Mouse (Mus musculus) MEL (cell line): ENCODE results near the gene En2. TPM values are rescaled to one million over a fixed set of nuclear protein-coding genes. Genes with fewer than 3 reads are reported as not detected.

ENCODE experiments used
- DNase-seq: peaks from one replicate; pipeline ENCODE4 v3.0.0; 2011; ENCODE audit warnings: low read depth, low spot score
- H3K27ac ChIP-seq: 2 replicates; pipeline ENCODE4 v1.5.1; 2012; ENCODE audit warnings: low read depth, mild to moderate bottlenecking, control low read depth, low read length, moderate library complexity; ENCODE audit not compliant: control insufficient read depth
- H3K27me3 ChIP-seq, 2 experiments: fragments of 150-350 bp in 1 of 2; sonication (generic) in 1 of 2; 2 replicates each; pipeline ENCODE4 v1.6.1; 2012; ENCODE audit warnings: low read length in 2 of 2, mild to moderate bottlenecking in 2 of 2, improper control_type of control experiment in 1 of 2, moderate library complexity in 1 of 2; ENCODE audit not compliant: insufficient read depth in 2 of 2, control insufficient read depth in 1 of 2
- H3K36me3 ChIP-seq, 2 experiments: 2 replicates each; pipeline ENCODE4 v1.6.1; 2012 to 2014; ENCODE audit warnings: low read length in 2 of 2, improper control_type of control experiment in 1 of 2, inconsistent platforms in 1 of 2, mild to moderate bottlenecking in 1 of 2; ENCODE audit not compliant: insufficient read depth in 2 of 2, control insufficient read depth in 1 of 2
- H3K4me1 ChIP-seq, 2 experiments: fragments of 150-350 bp in 1 of 2; sonication (generic) in 1 of 2; 2 replicates each; pipeline ENCODE4 v1.6.1; 2012; ENCODE audit warnings: low read length in 2 of 2, improper control_type of control experiment in 1 of 2, mild to moderate bottlenecking in 1 of 2; ENCODE audit not compliant: insufficient read depth in 2 of 2, control insufficient read depth in 1 of 2
- H3K4me3 ChIP-seq, 2 experiments: fragments of 150-350 bp in 1 of 2; sonication (generic) in 1 of 2; 2 replicates each; pipeline ENCODE4 v1.5.1; 2012; ENCODE audit warnings: low read depth in 2 of 2, low read length in 2 of 2, mild to moderate bottlenecking in 2 of 2, moderate library complexity in 2 of 2, control low read depth in 1 of 2, improper control_type of control experiment in 1 of 2; ENCODE audit not compliant: control insufficient read depth in 1 of 2, insufficient read depth in 1 of 2
- H3K79me2 ChIP-seq: 2 replicates; pipeline ENCODE4 v1.6.1; 2012; ENCODE audit warnings: mild to moderate bottlenecking, low read length, moderate library complexity; ENCODE audit not compliant: control insufficient read depth, poor library complexity, insufficient read depth
- H3K9ac ChIP-seq: 2 replicates; pipeline ENCODE4 v1.6.1; 2012; ENCODE audit warnings: low read depth, mild to moderate bottlenecking, control low read depth, low read length, moderate library complexity; ENCODE audit not compliant: control insufficient read depth, poor library complexity, severe bottlenecking
- H3K9me3 ChIP-seq: fragments of 150-350 bp; sonication (generic); replicated peaks from 2 replicates; pipeline ENCODE4 v1.6.1; 2012; ENCODE audit warnings: mild to moderate bottlenecking, low read length, improper control_type of control experiment, moderate library complexity; ENCODE audit not compliant: insufficient read depth
- E2F4 ChIP-seq: IDR thresholded peaks from 2 replicates; pipeline ENCODE4 v1.6.1; 2011; ENCODE audit warnings: low read depth, low read length, improper control_type of control experiment, borderline replicate concordance
- GABPA ChIP-seq: IDR thresholded peaks from 2 replicates; pipeline ENCODE4 v1.6.1; 2012; ENCODE audit warnings: low read depth, mild to moderate bottlenecking, inconsistent platforms, low read length, improper control_type of control experiment, moderate library complexity
- JUND ChIP-seq: IDR thresholded peaks from 2 replicates; pipeline ENCODE4 v1.6.1; 2011; ENCODE audit warnings: low read depth, mild to moderate bottlenecking, improper control_type of control experiment, low read length
- MEF2A ChIP-seq: IDR thresholded peaks from 2 replicates; pipeline ENCODE4 v1.6.1; 2014; ENCODE audit warnings: low read depth, mild to moderate bottlenecking, inconsistent platforms, low read length, improper control_type of control experiment; ENCODE audit not compliant: poor library complexity, insufficient replicate concordance, severe bottlenecking; ENCODE audit errors: extremely low read depth
- MYB ChIP-seq: IDR thresholded peaks from 2 replicates; pipeline ENCODE4 v1.6.1; 2011; ENCODE audit warnings: mild to moderate bottlenecking, low read depth, low read length, improper control_type of control experiment
- NRF1 ChIP-seq: IDR thresholded peaks from 2 replicates; pipeline ENCODE4 v1.6.1; 2014; ENCODE audit warnings: low read depth, mild to moderate bottlenecking, inconsistent platforms, low read length, improper control_type of control experiment, moderate library complexity; ENCODE audit not compliant: poor library complexity, insufficient read depth, severe bottlenecking
- RAD21 ChIP-seq: IDR thresholded peaks from 2 replicates; pipeline ENCODE4 v1.6.1; 2011; ENCODE audit warnings: mild to moderate bottlenecking, low read depth, low read length, improper control_type of control experiment
- SIN3A ChIP-seq: IDR thresholded peaks from 2 replicates; pipeline ENCODE4 v1.6.1; 2012; ENCODE audit warnings: low read length, improper control_type of control experiment, inconsistent platforms
- TAL1 ChIP-seq: IDR thresholded peaks from 2 replicates; pipeline ENCODE4 v1.6.1; 2012; ENCODE audit warnings: mild to moderate bottlenecking, inconsistent platforms, low read length, moderate library complexity, mixed read lengths
- TCF12 ChIP-seq: IDR thresholded peaks from 2 replicates; pipeline ENCODE4 v1.6.1; 2014; ENCODE audit warnings: low read depth, mild to moderate bottlenecking, inconsistent platforms, low read length, improper control_type of control experiment, moderate library complexity
- USF1 ChIP-seq: IDR thresholded peaks from 2 replicates; pipeline ENCODE4 v1.6.1; 2014; ENCODE audit warnings: low read depth, mild to moderate bottlenecking, inconsistent platforms, low read length, improper control_type of control experiment, moderate library complexity
- USF2 ChIP-seq, 2 experiments: IDR thresholded peaks; 2 replicates each; pipeline ENCODE4 v1.6.1; 2011 to 2012; ENCODE audit warnings: improper control_type of control experiment in 2 of 2, low read length in 2 of 2, borderline replicate concordance in 1 of 2, inconsistent platforms in 1 of 2, low read depth in 1 of 2, mild to moderate bottlenecking in 1 of 2; ENCODE audit not compliant: insufficient read depth in 1 of 2
- ZC3H11A ChIP-seq: IDR thresholded peaks from 2 replicates; pipeline ENCODE4 v1.6.1; 2012; ENCODE audit warnings: low read depth, mild to moderate bottlenecking, inconsistent platforms, low read length, improper control_type of control experiment
- ZKSCAN1 ChIP-seq: IDR thresholded peaks from 2 replicates; pipeline ENCODE4 v1.6.1; 2012; ENCODE audit warnings: low read depth, mild to moderate bottlenecking, inconsistent platforms, low read length, improper control_type of control experiment, moderate library complexity
- ZMIZ1 ChIP-seq: IDR thresholded peaks from 2 replicates; pipeline ENCODE4 v1.6.1; 2012; ENCODE audit warnings: low read depth, mild to moderate bottlenecking, inconsistent platforms, low read length, improper control_type of control experiment, moderate library complexity
- polyA plus RNA-seq, 2 experiments: library from polyadenylated mRNA; stranded (reverse) in 1 of 2; unstranded in 1 of 2; fragments of >175 nt in 1 of 2; fragments of >200 nt in 1 of 2; gene quantifications; 2 replicates each; pipeline versions ENCODE4 v1.2.1 to v1.2.4; 2012; ENCODE audit warnings: low replicate concordance in 2 of 2, low read depth in 1 of 2; ENCODE audit not compliant: insufficient read length in 2 of 2, insufficient read depth in 1 of 2, missing spikeins in 1 of 2
- total RNA-seq: library from RNA; depleted of rRNA; stranded (reverse); fragments of 300-350 nt; gene quantifications from 2 replicates; pipeline ENCODE4 v1.2.3, GENCODE M21; 2012

Gene En2
- total and polyA plus RNA-seq, 3 experiments = not detected

DNA sequence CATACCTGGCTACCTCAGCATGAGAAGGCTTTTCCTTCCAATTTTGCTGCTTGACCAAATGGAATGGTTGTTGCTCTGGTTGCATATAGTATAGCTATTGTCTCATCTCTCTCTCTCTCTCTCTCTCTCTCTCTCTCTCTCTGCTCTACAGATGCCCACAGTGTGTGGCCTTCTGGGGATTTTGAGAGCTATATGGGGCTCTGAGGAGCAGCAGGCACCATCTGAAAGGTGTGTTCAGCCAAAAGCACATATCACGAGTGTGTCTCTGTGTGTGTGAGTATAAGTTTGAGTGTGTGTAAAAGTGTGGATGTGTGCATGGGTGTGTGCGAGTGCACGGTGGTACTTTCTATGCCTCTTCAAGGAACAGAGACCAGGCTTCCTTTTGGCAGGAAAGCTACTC lies 45.9 kb upstream of the En2 start:
- Histone ChIP-seq H3K79me2 (no peaks in the 10 kb centered on the region), H3K36me3 (no peaks in the 10 kb centered on the region), H3K4me3 (no peak overlapping the region), H3K9me3 (no peaks in the 10 kb centered on the region), H3K9ac (no peak overlapping the region), H3K27me3 (no peaks in the 10 kb centered on the region), H3K4me1 (no peaks in the 10 kb centered on the region), H3K27ac (no peak overlapping the region)
- no peak for DNase-seq
- TF ChIP-seq NRF1 = no peak
- TF ChIP-seq ZKSCAN1 = no peak
- no peak for TF ChIP-seq USF2 (IDR thresholded peaks at IDR 0.05; ENCODE audit: borderline replicate concordance in 1 of 2, insufficient read depth in 1 of 2, low read depth in 1 of 2, low read length in 2 of 2)
- no peak for TF ChIP-seq ZC3H11A
- no peak for TF ChIP-seq USF1
- TF ChIP-seq JUND = no peak
- no peak for TF ChIP-seq TAL1
- TF ChIP-seq RAD21 = no peak
- no peak for TF ChIP-seq E2F4
- no peak for TF ChIP-seq SIN3A
- no peak for TF ChIP-seq ZMIZ1
- TF ChIP-seq GABPA = no peak
- TF ChIP-seq MEF2A = no peak
- TF ChIP-seq MYB = no peak

DNA sequence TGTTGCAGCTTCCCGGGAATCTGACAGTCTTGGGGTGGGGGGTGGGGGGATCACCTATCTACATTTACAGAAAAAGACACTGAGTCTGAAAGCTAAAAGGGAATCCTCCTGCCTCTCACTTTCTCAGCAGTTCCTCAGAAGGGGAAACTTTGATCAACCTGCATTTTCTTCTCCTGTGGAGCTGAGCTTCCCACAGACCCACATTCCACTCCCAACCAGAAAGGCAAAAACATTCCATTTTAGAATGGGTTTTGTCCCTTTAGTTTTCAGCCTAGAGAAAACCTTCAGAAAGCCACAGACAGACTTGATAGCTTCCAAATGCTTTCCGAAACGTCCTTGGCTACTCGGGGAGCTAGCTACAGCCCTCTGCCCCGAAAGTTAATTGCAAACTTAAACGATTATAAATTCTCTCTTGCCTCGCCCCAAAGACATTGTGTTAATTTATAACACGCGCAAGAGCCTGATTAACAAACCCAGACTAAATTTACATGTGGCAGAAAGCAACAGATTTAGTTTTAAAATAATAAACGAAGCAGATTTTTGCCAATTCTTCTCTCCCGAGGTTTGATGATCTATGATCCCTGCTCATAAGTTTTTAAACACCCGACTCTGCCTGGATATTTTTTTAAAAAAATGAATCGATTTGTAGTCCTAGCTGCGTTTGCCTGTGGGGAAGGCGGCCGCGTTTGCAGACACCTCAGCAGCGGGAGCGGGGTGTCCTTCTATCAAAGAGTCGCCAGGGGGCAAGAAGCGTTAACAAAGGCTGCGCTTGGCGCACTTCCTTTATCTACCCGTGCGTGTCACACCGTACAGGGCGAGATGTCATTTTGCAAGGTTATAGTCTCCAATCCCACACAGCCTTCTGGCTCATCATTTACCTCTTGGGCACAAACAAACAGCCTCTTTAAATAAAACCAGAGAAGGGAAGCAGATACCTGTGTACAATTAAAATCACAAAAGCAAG lies 42.7 kb upstream of the En2 start:
- H3K79me2 ChIP-seq = no peaks in the 10 kb centered on the region
- H3K4me3 ChIP-seq = no peak overlapping the region
- TF ChIP-seq USF1 = no peak
- TF ChIP-seq TCF12 = no peak
- H3K4me1 ChIP-seq = no peaks in the 10 kb centered on the region
- H3K27ac ChIP-seq = no peak overlapping the region
- DNase-seq = no peak
- no peaks in the 10 kb centered on the region for H3K9me3 ChIP-seq
- H3K36me3 ChIP-seq = no peaks in the 10 kb centered on the region
- H3K27me3 ChIP-seq = no peaks in the 10 kb centered on the region
- H3K9ac ChIP-seq = no peak overlapping the region
